Mouse (Mus musculus) ES-E14 (cell line): ENCODE data around the gene Tmprss9.

Source experiments
- ZC3H11A ChIP-seq: IDR thresholded peaks from 2 replicates; pipeline ENCODE4 v1.6.1; 2012; ENCODE audit warnings: low read depth, mild to moderate bottlenecking, inconsistent platforms, low read length, borderline replicate concordance
- ZNF384 ChIP-seq: IDR thresholded peaks from 2 replicates; pipeline ENCODE4 v1.6.1; 2012; ENCODE audit warnings: low read depth, low read length, inconsistent platforms

GRCm38 (mm10) chr10:80917336-80917778 is 45.7 kb downstream of the Tmprss9 start:
- no peak for TF ChIP-seq ZNF384
- no peak for TF ChIP-seq ZC3H11A
